10 mouse cellular contexts compared by ENCODE assay signal in the genomic region with DNA sequence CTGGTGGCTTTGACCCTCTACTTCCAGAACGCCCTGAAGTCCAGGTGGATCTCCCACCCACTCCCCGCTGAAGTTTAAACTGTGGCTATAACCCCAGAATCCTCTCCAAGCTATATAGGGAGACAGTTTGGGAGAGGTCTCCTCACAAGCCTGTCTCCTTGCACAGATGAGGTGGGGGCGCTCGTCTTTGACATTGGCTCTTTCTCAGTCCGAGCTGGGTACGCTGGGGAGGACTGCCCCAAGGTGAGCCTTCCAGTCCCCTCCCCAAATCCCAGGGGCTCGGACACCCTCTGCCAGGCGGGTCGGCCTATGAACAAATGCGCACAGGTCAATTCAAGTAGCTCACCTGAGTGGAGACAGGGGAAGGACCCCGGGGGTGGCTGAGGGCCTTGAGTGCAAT. TPM values are rescaled to one million over a fixed set of nuclear protein-coding genes. Genes with fewer than 3 reads are reported as not detected.
A peak's percentile ranks its signal among the peaks of the same experiment; 100 is the strongest.
DNase-seq lines count a peak whose midpoint lies in the region; ATAC-seq lines count a peak whose summit lies in the region.
"Had no signal": no experiment of that assay in that cellular context is flagged by ENCODE, and none has a peak within 500 bp of the region (broad histone marks: within the 10 kb centered on the region; RNA-seq: fewer than 3 reads in every experiment).

No protein-coding gene starts in this region.

- no peak overlapping the region; the same call in 1 of the 2 replicates for H3K4me3 ChIP-seq in embryonic facial prominence, embryonic 11.5 days (ENCODE audit: low read depth, low read length)
- H3K4me3 ChIP-seq in hindbrain, embryonic 13.5 days, result peak overlapping the region; percentile 77
- peak overlapping the region; percentile 81 for H3K4me3 ChIP-seq in midbrain, embryonic 15.5 days

- no peaks in the 10 kb centered on the region for H3K9me3 ChIP-seq in embryonic facial prominence, embryonic 11.5 days (replicated peaks; ENCODE audit: control insufficient read depth, low read length)
- no peaks in the 10 kb centered on the region for H3K9me3 ChIP-seq in hindbrain, embryonic 13.5 days
- H3K9me3 ChIP-seq in midbrain, embryonic 15.5 days, result no peaks in the 10 kb centered on the region

- DNase-seq in frontal cortex, postnatal 25 days (ENCODE audit: low spot score in 2 of 2), result no peak
- no peak for DNase-seq in embryonic facial prominence, embryonic 11.5 days (ENCODE audit: low spot score)
- DNase-seq in adrenal gland, postnatal 25 days, result no peak
- no peak for DNase-seq in gastrocnemius, postnatal 25 days

- H3K27me3 ChIP-seq in embryonic facial prominence, embryonic 11.5 days (ENCODE audit: control insufficient read depth, insufficient read depth, low read length), result no peaks in the 10 kb centered on the region; the same call in 1 of the 2 replicates
- H3K27me3 ChIP-seq in hindbrain, embryonic 13.5 days, result 0 out of 2 replicates have a peak, but pooled peaks cover 12% of the 10 kb centered on the region
- no peaks in the 10 kb centered on the region for H3K27me3 ChIP-seq in midbrain, embryonic 15.5 days (replicated peaks)

- no peaks in the 10 kb centered on the region for H3K4me1 ChIP-seq in embryonic facial prominence, embryonic 11.5 days (ENCODE audit: control insufficient read depth, insufficient read depth, low read length)
- H3K4me1 ChIP-seq in hindbrain, embryonic 13.5 days (replicated peaks), result peaks cover 15% of the 10 kb centered on the region
- peaks cover 21% of the 10 kb centered on the region for H3K4me1 ChIP-seq in midbrain, embryonic 15.5 days

- no peak overlapping the region for H3K27ac ChIP-seq in embryonic facial prominence, embryonic 11.5 days (replicated peaks; ENCODE audit: low read depth, low read length)
- peak overlapping the region; percentile 90 for H3K27ac ChIP-seq in hindbrain, embryonic 13.5 days
- H3K27ac ChIP-seq in midbrain, embryonic 15.5 days, result peak overlapping the region; percentile 82

- WGBS in embryonic facial prominence, embryonic 11.5 days, result 47% methylated on average over 11 of the region's 11 CpGs
- WGBS in hindbrain, embryonic 13.5 days, result 48% methylated on average over 11 of the region's 11 CpGs
- WGBS in midbrain, embryonic 15.5 days, result 53% methylated on average over 11 of the region's 11 CpGs

- ATAC-seq in frontal cortex, adult (ENCODE audit: low TSS enrichment), result 0 out of 2 replicates have a peak, but pooled peaks have one; percentile 11
- peak; percentile 48; the same call in 1 of the 2 replicates for ATAC-seq in embryonic facial prominence, embryonic 11.5 days (replicated peaks; ENCODE audit: insufficient number of reproducible peaks, low FRiP score, low TSS enrichment, low read depth)
- ATAC-seq in hindbrain, embryonic 13.5 days (ENCODE audit: low FRiP score), result peak; percentile 44
- peak; percentile 44 for ATAC-seq in midbrain, embryonic 15.5 days (replicated peaks)
- ATAC-seq in inflammation-experienced regulatory T-cells, adult 6 months, result no peak

- no peaks in the 10 kb centered on the region for H3K36me3 ChIP-seq in embryonic facial prominence, embryonic 11.5 days (replicated peaks; ENCODE audit: control insufficient read depth, insufficient read depth, low read depth, low read length)
- H3K36me3 ChIP-seq in hindbrain, embryonic 13.5 days, result no peaks in the 10 kb centered on the region; the same call in 1 of the 2 replicates
- no peaks in the 10 kb centered on the region for H3K36me3 ChIP-seq in midbrain, embryonic 15.5 days (replicated peaks)

- no peak overlapping the region for H3K9ac ChIP-seq in embryonic facial prominence, embryonic 11.5 days (replicated peaks; ENCODE audit: low read length)
- peak overlapping the region; percentile 87 for H3K9ac ChIP-seq in hindbrain, embryonic 13.5 days
- H3K9ac ChIP-seq in midbrain, embryonic 15.5 days, result peak overlapping the region; percentile 84

- peak overlapping the region; percentile 19; the same call in 1 of the 2 replicates for H3K4me2 ChIP-seq in embryonic facial prominence, embryonic 11.5 days (ENCODE audit: low read depth, low read length)
- peak overlapping the region; percentile 84 for H3K4me2 ChIP-seq in hindbrain, embryonic 13.5 days
- peak overlapping the region; percentile 82 for H3K4me2 ChIP-seq in midbrain, embryonic 15.5 days

RNA-seq across cellular contexts. Expression of a gene that starts 0.6 kb away (rescaled TPM):
- 6.5 and 9.3 TPM in 2 replicates for polyA plus RNA-seq in embryonic facial prominence, embryonic 11.5 days (2014; fragmentation: Nextera tagmentation; extraction: Ambion mirVana)
- 256 and 271 TPM in 2 replicates for polyA plus RNA-seq in hindbrain, embryonic 13.5 days (2015; fragmentation: Nextera tagmentation; extraction: Ambion mirVana)
- 339 and 342 TPM in 2 replicates for polyA plus RNA-seq in midbrain, embryonic 15.5 days (2015; fragmentation: Nextera tagmentation; extraction: Ambion mirVana)
- total RNA-seq in adrenal gland, postnatal 25 days (2021), result 2.7 and 6.4 TPM in 2 replicates
- total RNA-seq in gastrocnemius, postnatal 25 days (2021), result not detected
- polyA plus RNA-seq in inflammation-experienced regulatory T-cells, adult 6 months (2017; shearing (Covaris generic)), result not detected

RNA-seq across cellular contexts. Expression of a gene that starts 15.7 kb away (rescaled TPM):
- polyA plus RNA-seq in embryonic facial prominence, embryonic 11.5 days (2014; fragmentation: Nextera tagmentation; extraction: Ambion mirVana), result 0.91 and 1.1 TPM in 2 replicates
- polyA plus RNA-seq in hindbrain, embryonic 13.5 days (2015; fragmentation: Nextera tagmentation; extraction: Ambion mirVana), result 3.4 and 3.8 TPM in 2 replicates
- 6.2 and 7.9 TPM in 2 replicates for polyA plus RNA-seq in midbrain, embryonic 15.5 days (2015; fragmentation: Nextera tagmentation; extraction: Ambion mirVana)
- total RNA-seq in adrenal gland, postnatal 25 days (2021), result 0.85 and 2.9 TPM in 2 replicates
- not detected for total RNA-seq in gastrocnemius, postnatal 25 days (2021)
- polyA plus RNA-seq in inflammation-experienced regulatory T-cells, adult 6 months (2017; shearing (Covaris generic)), result 1 to 10 TPM in 2 of 3 experiments, not detected in 1; 1.3 to 1.9 TPM

RNA-seq across cellular contexts. Expression of a gene that starts 20.6 kb away (rescaled TPM):
- 352 and 367 TPM in 2 replicates for polyA plus RNA-seq in embryonic facial prominence, embryonic 11.5 days (2014; fragmentation: Nextera tagmentation; extraction: Ambion mirVana)
- 529 and 536 TPM in 2 replicates for polyA plus RNA-seq in hindbrain, embryonic 13.5 days (2015; fragmentation: Nextera tagmentation; extraction: Ambion mirVana)
- 525 and 570 TPM in 2 replicates for polyA plus RNA-seq in midbrain, embryonic 15.5 days (2015; fragmentation: Nextera tagmentation; extraction: Ambion mirVana)
- 580 and 681 TPM in 2 replicates for total RNA-seq in adrenal gland, postnatal 25 days (2021)
- 100 to 1,000 TPM; 129 to 130 TPM for total RNA-seq in gastrocnemius, postnatal 25 days (2021)
- polyA plus RNA-seq in inflammation-experienced regulatory T-cells, adult 6 months (2017; shearing (Covaris generic)), result 10 to 100 TPM; 63.1 to 85.4 (median 72.9) TPM

RNA-seq across cellular contexts. Expression of a gene that starts 20.9 kb away (rescaled TPM):
- polyA plus RNA-seq in embryonic facial prominence, embryonic 11.5 days (2014; fragmentation: Nextera tagmentation; extraction: Ambion mirVana), result 0.63 and 0.95 TPM in 2 replicates
- not detected in 2 replicates for polyA plus RNA-seq in hindbrain, embryonic 13.5 days (2015; fragmentation: Nextera tagmentation; extraction: Ambion mirVana)
- polyA plus RNA-seq in midbrain, embryonic 15.5 days (2015; fragmentation: Nextera tagmentation; extraction: Ambion mirVana), result not detected in 2 replicates
- not detected in 2 replicates for total RNA-seq in adrenal gland, postnatal 25 days (2021)
- not detected for total RNA-seq in gastrocnemius, postnatal 25 days (2021)
- polyA plus RNA-seq in inflammation-experienced regulatory T-cells, adult 6 months (2017; shearing (Covaris generic)), result not detected
- total RNA-seq: layer of hippocampus, postnatal 10 days had no signal
- polyA plus RNA-seq: heart, embryonic 16.5 days had no signal

RNA-seq across cellular contexts. Expression of a gene that starts 35.5 kb away (rescaled TPM):
- polyA plus RNA-seq in embryonic facial prominence, embryonic 11.5 days (2014; fragmentation: Nextera tagmentation; extraction: Ambion mirVana), result 8.5 and 8.7 TPM in 2 replicates
- polyA plus RNA-seq in hindbrain, embryonic 13.5 days (2015; fragmentation: Nextera tagmentation; extraction: Ambion mirVana), result 17.9 and 19.5 TPM in 2 replicates
- 20.2 and 23.5 TPM in 2 replicates for polyA plus RNA-seq in midbrain, embryonic 15.5 days (2015; fragmentation: Nextera tagmentation; extraction: Ambion mirVana)
- 34.7 and 52.3 TPM in 2 replicates for total RNA-seq in adrenal gland, postnatal 25 days (2021)
- 10 to 100 TPM; 15.2 to 17.5 TPM for total RNA-seq in gastrocnemius, postnatal 25 days (2021)
- polyA plus RNA-seq in inflammation-experienced regulatory T-cells, adult 6 months (2017; shearing (Covaris generic)), result 10 to 100 TPM; 14.0 to 33.6 (median 31.4) TPM

Comparison
In these comparisons a context has a peak if more than half of its experiments do, and no peak if none do; other contexts are left out.
1. H3K4me2 ChIP-seq: peak in every context shown above with its lines; median percentile 84 in hindbrain, embryonic 13.5 days; 82 in midbrain, embryonic 15.5 days; 19 in embryonic facial prominence, embryonic 11.5 days.
2. RNA of a gene that starts 0.6 kb away (polyA plus RNA-seq): 339 to 342 TPM in midbrain, embryonic 15.5 days and 256 to 271 TPM in hindbrain, embryonic 13.5 days; 6.5 to 9.3 TPM in embryonic facial prominence, embryonic 11.5 days and not detected in inflammation-experienced regulatory T-cells, adult 6 months; every median in the first group is over 10 times any median in the second.